Mouse (Mus musculus) megakaryocyte, embryonic 14.5 days (primary cell): ENCODE data around the gene Prkca.

Source experiments
- FLI1 ChIP-seq: IDR thresholded peaks from 2 replicates; pipeline ENCODE4 v1.6.1; 2012; ENCODE audit warnings: low read length, inconsistent platforms, mixed read lengths
- GATA1 ChIP-seq: IDR thresholded peaks from 3 replicates; pipeline ENCODE4 v1.6.1; 2012; ENCODE audit warnings: mixed read lengths, low read length, inconsistent platforms, borderline replicate concordance

DNA sequence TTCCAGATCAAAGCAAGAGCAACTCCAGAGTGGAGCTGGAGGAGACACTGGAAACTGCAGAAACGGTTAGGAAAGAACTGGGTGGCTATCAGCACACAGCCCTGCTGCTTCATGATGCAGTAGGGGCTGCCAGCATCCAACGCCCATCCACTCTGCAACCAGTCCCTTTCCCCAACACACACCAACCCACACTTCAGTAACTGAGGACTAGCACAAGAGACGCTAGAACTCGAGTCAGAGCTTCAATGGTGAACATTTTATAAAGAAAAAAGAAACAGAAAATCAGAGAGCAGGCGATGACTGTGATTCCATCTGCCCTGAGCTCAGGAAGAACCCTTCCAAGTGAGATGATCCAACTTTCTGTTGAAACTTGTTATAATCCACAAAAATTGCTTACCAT lies 31.2 kb downstream of the Prkca start:
- TF ChIP-seq GATA1 (no peak), FLI1 (no peak)
